Mouse (Mus musculus): ENCODE measurements around the gene Thap7. TPM values are rescaled to one million over a fixed set of nuclear protein-coding genes. Genes with fewer than 3 reads are reported as not detected.
"Not testable (repeated sequence)": the region's sequence is repeated elsewhere in the genome, so short reads cannot be mapped to it uniquely, and the experiment has no call there.

Gene Thap7
- total RNA-seq, 2 experiments from 2014 or later = 15.3 to 17.1 TPM

DNA sequence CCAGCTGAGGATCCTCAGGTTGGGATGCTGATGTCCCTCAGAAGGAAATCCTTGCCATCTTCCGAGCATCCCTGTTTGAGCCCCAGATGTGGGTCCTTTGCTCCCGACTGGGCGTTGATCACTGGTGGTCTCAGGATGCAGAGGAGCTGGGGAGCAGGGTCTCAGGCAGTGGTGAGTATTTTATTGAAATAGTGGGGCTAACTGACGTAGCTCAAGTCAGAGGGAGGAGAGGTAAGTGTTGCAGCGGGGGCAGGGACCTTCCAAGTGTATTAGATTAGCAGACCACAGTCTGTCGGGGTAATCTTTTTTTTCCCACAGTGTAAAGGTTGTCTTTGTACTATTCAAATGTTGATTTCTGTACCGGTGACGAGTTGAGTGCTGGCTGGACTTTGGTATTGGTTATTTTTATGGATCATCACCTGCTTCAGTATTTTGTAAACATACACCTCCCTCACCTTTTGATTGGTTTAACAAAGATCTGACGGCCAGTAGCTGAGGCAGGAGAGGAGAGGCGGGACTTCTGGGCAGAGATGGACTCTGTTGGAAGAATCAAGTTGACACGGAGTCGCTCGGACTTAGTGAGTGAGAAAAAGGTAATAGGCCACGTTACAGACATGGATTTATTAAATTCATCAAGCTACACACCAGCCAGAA is 1.9 kb upstream of the Thap7 start:
- DNase-seq (ENCODE audit: low spot score) = no peak

DNA sequence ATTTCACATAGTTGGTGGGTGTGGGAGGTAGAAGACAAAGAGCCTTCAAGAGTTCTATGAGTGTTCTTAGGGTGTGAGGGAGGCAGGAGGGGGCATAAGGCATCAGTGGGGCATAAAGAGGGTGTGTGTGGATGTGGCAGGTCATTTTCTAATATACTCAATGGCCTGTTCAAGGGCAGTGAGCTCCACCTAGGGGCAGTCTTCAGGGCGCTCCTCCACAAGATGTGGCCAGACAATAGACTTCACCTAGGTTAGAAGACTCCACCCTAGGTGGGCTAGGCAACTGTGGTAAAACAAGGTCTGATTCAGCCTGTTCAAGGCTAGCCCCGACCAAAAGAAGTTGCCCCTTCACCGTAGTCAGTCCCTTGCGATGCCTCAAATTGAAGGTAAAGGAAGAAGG is 1.3 kb upstream of the Thap7 start:
- DNase-seq (ENCODE audit: low spot score) = no peak

DNA sequence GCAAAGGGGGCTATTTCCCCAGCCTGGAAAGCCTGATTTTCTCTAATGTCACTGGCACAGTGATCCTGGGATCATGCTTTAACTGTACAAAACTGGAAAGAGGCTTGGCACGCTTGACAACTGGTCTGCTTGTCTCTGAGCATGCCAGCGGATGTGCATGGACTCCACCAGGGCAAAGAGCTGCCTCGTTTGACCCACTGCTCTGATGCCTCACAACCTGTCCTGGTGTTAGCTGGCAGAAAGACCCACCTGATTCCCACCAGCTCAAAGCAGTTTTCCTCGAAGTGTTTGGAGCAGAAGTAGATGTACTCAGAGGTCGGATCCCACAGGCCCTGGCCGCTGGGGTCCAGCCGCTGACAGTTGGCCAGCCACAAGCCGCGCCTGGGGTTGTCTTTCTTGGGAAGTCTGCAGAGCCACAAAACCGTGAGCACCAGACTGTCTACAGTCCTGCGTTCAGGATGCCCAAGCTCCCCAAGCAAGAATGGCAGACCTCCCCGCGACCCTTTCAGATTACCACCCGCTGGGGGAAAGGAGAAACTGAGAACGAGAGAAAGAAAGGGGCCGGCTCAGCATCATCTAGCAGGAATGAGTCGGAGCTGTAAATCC is 852 bp downstream of the Thap7 start:
- DNase-seq (ENCODE audit: low spot score) = no peak

DNA sequence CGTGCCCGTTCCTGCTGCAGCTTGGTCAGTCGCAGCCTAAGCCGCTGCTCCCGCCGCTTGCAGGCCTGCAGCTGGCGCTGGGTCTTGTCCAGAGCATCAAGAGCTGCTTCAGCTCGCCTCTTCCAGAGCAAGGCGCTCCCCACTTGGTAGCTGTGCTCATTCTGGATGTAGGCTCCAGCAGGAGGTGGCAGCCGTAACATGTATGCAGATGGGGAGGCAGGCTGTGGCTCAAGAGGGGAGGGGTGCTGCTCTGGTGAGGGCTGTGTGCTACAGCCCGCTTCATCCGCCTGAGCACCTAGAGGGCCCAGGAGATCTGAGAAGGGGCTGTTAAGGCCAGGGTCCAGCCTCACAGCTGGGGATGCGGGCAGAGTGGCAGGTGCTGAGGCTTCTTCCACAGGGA is 2.7 kb downstream of the Thap7 start:
- no peak for DNase-seq (ENCODE audit: low spot score)

DNA sequence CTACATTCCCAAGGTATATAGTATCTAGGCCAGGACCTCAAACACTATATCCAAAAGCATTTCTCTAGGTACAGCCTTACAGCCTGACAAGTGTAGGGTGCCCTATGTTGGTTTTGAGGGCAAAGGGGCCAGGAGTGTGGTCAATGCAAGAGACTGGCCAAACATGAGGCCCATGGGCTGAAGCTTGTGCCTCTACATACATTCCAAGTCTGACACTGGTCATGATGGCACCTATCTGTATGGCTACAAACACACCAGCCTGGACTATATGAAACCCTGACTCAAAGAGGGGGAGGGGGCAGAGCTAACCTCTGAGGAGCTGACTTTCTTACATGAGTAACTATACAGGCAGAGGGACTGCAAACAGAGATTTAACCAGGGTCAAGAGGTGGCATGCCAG is 3.3 kb downstream of the Thap7 start:
- DNase-seq (ENCODE audit: low spot score) = no peak

DNA sequence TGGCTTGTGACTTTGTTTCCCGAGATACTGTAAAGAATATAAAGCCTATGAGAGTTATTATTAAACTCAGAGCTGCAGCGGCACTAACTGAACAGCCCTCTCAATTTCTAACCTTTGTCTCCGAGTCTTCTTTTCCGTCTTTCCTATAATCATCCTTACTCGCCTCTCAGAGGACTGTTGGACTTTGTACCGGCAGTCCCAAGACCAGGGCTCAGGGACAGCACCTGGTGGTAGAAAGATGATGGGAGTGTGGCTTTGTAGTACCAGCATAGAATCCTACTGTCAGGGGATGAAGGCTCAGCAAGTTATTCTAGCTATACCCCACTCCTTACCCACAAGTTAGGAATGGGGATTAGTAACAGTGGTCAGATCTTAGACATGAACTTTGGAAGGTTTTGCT is 4.7 kb downstream of the Thap7 start:
- DNase-seq (ENCODE audit: low spot score) = no peak

DNA sequence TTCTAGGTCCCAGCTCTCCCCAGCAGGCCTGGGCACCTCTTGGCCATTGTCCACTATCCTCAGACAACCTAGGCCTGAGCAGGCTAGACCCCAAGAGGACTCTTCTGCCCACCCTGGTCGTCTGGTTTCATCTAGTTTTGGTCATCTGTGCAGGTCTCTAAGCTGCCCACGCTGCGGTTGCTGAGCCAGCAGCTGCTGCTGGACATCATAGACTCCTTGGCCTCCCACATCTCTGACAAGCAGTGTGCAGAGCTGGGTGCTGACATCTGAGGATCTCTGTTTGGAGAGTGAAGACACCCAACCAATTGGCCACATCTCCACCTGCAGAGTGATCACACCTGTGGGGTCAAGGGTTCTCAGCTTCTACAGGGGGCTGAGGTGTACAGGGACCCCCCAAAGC is 5.4 kb downstream of the Thap7 start:
- DNase-seq (ENCODE audit: low spot score) = no peak

DNA sequence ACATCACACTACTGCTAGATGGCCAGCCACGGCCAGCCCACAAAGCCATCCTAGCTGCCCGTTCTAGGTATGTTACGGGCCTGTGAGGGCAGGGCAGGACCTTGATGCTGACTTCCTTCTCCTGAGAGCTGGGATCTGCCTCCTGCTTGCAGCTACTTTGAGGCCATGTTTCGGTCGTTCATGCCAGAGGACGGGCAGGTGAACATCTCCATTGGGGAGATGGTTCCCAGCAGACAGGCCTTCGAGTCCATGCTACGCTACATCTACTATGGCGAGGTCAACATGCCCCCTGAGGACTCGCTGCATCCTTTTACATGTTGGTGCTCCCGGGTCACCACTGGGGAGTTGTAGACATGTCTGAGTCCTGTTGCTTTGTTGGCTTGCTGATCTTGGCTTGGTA is 6.8 kb downstream of the Thap7 start:
- no peak for DNase-seq (ENCODE audit: low spot score)

DNA sequence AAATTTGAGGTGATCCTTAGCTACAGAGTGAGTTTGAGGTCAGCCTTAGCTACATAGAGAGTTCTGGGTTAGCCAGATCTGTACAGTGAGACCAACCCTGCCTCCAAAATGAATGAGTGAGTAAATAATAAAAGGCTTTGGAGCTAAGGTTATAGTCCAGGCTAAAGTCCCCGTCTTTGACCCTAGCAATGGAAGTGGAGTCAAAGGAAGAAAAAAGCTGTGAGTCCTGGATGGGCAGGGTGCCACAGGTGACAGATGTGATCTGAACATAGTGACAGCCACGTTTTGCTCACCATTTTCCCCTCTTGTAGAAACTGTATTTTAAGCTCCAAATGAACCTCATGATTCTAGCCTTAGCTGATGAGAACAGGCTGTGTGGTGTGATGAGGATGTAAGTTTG is 12.0 kb downstream of the Thap7 start:
- DNase-seq (ENCODE audit: low spot score) = no peak

DNA sequence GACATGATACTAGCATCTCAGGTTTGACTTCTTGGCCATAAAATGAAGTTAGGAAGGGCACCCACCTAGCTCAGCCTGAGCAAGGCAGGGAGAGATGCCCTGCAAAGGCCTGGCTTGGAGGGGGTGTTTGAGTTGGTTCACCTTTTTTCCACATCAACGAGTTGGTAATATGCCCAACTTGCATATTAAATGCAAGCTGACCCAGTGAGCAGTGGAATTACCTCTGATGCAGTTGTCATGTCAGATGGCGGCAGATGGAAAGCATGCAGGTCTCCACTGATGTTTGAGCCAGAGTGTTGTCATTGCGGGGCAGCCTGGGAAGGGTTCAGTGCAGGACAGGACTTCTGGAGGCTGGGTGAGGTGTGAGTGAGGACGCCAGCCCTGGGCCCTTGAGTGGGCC is 19.5 kb downstream of the Thap7 start:
- DNase-seq (ENCODE audit: low spot score) = no peak

DNA sequence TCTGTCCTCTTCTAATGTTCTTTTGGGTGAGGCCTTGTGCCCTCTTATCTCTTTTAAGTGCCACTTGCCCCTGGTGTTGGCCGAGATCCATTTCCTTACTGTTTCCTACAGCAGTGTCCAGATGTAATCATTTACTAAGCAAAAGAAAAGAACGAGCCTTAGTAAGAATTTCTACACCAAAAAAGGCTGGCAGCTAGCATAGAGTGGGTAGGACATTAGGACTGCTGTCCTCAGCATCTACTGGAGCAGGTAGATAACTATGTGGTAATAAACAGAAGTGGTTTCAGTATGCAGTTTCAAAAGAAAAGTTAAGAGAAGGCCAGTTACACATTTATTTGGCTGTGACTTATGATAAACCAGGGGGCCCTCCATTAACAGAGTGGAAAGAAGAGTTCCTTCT is 20.2 kb downstream of the Thap7 start:
- DNase-seq (ENCODE audit: low spot score) = no peak

DNA sequence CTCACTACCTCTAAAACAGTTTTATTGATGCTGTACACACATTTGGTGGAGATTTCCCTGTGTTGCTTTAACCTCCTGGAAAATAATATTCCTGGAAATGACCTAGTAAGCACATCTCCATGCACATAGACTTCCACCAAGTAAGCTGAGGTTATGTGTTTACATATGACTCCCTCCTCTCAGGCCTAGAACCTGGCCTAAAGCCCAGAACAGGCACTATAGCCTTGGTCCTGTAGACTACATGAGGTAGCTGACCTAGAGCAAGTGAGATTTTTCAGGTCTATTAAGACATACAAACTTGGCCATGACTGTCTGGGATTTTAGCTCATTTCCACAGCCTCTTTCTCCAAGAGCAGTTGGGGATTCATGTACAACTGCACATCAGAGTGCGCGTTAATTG is 20.8 kb downstream of the Thap7 start:
- no peak for DNase-seq (ENCODE audit: low spot score)

DNA sequence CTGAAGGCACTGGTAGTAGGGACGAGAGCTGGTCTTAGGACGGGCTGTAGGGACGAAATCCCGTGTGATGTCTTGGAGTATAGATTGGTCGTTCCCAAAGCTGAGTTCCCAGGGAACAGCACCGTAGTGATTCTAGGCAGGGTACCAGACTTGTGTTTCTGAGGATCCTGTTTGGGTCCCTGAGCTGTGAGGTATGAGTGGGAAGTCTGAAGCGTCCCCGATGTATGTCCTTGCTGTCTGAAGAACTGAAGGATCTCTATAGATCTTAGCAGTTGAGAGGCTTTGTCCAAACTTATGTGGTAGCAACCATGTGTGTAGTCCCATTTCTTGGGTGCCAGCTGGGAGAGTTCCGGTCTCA is 21.7 kb downstream of the Thap7 start:
- DNase-seq (ENCODE audit: low spot score) = no peak

DNA sequence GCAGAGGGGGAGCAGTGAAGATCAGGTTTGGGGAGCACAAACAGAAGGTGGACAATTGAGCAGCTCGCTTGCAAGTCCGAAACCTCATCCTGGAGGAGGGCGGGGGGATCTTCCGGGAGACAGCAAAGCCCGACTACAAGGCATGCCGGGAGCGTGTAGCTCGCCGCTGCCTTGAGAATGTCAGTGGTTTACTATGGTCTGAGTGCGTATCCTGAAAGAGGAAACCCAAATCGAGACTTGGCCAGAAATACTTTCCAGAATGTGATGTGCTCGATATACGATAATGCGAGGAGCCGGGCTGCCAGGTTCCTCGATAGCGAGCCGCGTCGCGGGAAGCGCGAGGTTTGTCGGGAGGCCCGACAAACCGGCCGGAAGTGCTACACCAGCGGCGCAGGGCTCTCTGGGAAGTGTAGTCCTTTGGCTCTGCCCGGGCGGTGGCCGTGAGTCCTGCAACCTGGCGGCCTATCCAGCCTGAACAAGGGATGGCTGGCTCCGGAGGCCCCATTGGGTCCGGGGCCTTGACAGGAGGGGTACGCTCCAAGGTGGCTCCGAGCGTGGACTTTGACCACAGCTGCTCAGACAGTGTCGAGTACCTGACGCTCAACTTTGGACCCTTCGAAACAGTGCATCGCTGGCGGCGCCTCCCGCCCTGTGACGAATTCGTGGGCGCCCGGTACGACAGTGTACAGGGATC is 22.2 kb downstream of the Thap7 start, which contains the start of gene Lztr1:
TSS of gene Lztr1 (plus strand) at position 143 of the 694 bp plus-strand sequence.
- peak; percentile 88 for DNase-seq (ENCODE audit: low spot score)

DNA sequence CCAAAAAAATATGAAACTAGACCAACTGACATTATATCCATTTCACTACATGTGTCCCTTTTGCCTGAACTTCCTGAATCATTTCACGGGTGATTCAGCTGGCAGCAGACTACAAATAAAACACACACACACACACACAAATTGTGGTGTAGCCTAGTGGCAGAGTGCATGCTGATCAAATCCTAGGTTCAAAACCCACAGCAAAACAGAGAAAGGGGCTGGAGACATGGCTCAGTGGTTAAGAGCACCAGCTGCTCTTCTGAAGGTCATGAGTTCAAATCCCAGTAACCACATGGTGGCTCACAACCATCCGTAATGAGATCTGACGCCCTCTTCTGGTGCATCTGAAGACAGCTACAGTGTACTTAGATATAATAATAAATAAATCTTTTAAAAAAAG is 22.9 kb downstream of the Thap7 start:
- not testable (repeated sequence) for DNase-seq (ENCODE audit: low spot score)

DNA sequence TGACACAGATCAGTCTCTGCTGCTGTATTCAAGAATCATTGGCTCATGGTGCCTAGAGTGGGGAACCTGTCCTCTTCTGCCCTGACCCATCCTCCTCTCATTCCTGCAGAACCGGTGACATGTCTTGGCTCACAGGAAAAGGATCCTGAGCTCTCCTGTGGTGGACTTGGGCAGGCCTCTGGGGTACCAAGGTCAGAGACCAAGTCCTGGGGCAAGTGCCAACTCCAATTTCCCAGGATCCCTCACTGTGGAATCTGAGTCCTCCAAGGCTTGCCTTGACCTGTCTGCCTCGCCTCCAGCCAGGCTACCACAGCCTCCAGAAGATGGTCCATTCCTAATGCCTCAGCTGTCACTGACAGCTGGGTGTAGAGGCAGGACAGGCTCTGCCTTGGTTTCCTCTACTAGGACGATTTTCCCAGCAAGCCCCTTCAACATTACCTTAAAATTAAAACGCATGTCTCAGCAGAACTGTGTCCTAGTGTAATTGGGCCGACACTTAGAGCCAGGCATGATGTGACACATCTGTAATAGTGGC is 23.9 kb downstream of the Thap7 start:
- DNase-seq (ENCODE audit: low spot score) = no peak

DNA sequence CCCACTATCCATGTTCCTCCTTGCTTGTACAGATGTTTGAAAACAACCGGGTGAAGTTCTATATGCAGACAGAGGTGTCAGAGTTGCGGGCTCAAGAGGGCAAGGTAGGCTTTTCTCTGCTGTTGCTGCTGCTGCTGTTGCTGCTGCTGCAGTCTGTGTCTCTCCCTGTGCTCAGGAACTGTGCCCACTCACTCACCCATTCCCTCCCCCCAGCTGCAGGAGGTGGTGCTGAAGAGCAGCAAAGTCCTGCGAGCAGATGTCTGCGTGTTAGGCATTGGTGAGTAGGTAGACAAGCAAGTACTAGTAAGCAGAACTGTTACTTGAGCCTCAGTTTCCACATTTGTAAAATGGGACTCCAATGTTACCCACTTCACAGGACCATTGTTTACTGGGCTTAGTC is 28.3 kb downstream of the Thap7 start:
- no peak for DNase-seq (ENCODE audit: low spot score)

DNA sequence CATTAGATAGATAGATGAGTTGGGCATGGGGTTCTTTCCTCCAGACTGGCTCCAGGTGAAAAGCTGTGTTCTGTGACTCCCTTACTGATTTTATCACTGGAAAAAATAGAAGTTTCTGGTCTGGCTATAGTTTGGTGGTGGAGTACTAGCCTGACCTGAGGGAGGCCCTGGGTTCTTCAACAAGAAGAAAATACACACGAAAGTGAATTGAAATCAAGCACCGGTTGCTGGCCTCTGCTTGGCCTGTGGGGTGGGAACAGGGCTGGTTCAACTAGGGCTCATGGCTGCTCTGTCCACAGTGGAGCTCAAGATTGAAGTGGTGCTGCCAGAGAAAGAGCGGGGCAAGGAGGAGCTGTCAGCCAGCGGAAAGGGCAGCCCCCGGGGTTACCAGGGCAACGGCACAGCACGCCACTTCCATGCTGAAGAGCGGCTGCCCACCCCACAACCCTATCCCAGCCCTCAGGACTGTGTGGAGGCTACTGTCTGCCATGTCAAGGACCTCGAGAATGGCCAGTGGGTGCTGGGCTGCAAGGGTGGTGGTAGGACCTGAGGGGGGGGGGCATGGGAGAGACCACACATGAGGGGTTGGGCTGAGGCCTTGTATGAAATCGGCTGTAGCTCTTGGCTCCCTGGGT is 31.6 kb downstream of the Thap7 start:
- no peak for DNase-seq (ENCODE audit: low spot score)

DNA sequence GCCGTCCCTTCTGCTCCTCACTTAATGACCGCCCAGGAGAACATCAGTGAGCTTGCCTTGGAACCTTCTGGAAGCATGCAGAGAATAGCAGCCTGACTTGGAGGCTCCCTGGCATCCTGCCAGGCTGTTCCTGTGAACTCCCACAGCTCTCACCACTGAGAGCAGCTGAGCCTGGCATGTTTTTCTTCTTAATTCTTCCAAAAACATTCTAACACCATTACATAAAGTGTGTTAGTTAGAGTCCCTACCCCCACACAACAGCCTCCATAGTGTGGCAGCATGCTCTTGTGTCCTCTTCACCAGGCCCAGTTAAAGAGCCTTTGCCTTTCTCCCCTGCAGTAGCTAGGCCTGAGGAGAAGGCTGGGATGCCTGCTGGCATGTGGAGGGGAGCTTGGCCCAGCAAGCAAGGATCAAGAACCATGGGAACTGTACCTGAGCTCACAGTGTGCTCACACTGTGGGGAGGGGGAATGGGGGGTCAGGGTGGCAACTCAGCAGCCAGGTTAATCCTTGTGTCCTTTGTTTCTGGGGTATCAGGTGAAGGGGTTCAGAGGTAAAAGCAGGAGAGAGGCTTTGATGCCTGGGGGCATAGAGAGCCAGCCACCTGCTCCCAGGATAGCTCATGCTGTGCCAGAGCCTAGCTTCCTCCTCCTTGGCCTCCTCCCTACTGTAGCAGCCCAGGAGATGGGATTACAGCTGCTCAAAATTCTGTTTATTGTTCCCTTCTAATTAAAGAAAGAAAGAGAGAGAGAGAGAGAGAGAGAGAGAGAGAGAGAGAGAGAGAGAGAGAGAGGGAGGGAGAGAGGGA is 34.2 kb downstream of the Thap7 start:
- DNase-seq (ENCODE audit: low spot score) = peak; percentile 21

DNA sequence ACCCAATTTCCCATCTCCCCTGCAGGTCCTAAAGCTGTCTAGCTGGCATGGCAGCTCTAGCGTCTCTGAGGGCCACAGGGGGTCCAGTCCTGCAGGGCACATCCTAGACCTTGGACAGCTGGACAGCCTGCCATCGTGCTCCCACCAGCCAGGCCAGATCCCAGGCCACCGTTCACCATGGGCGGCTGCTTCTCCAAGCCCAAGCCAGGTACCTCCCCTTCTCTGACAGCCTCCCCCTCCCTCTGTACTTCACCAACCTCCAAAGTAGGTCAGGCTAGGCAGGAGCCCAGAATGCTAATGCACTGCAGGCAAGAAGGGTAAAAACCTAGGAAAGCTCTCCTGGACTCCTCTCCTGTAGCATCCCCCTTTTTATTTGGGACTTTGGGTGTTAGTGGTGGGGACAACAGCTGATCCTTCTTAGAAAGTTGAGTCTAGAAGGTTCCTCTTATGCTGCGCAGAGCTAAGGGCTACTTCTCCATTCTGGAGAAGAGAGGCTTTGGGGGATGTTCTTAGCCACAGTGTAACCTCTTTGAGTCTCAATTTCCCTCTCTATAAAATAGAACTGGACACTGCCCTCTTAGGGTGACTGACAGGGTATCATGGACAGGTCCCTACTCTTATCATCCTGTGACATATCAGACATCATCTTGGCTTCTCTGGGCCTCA is 38.9 kb downstream of the Thap7 start:
- DNase-seq (ENCODE audit: low spot score) = no peak

DNA sequence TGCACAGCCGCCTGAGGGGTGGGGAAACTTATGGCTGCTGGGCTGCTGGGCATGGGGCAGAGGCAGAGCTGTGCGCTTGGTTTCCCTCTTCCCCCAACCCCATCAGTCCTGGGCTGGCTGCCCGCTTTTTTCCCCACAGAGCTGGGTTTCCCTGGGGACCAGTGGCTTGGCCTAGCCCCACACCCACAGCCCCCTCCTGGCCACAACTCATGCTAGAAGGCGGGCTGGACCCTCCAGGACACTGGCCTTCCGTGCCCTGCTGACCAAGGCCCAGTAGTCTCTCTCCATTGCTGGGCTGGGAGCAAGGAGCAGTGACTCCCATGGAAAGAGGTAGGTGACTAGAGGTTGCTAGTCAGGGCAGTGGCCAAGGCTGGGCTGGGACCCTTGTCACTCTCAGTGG is 39.8 kb downstream of the Thap7 start:
- DNase-seq (ENCODE audit: low spot score) = no peak

Measured in gastrocnemius, adult 18-20 months (tissue).